Mouse (Mus musculus): ENCODE results near the gene Ell3. TPM values are rescaled to one million over a fixed set of nuclear protein-coding genes. Genes with fewer than 3 reads are reported as not detected.

Ell3 gene
- total and polyA plus RNA-seq, 2 experiments: 2.2 to 6.0 TPM

GRCm38 (mm10) chr2:121450093-121450492 lies 6.0 kb upstream of the Ell3 start:
- no peak for DNase-seq (ENCODE audit: extremely low read depth, low read depth, low spot score)
- Histone ChIP-seq H3K4me1 (ENCODE audit: control insufficient read depth, insufficient read depth, low read length) (peaks cover 10% of the 10 kb centered on the region), H3K27me3 (ENCODE audit: control insufficient read depth, insufficient read depth, low read length) (no peaks in the 10 kb centered on the region), H3K27ac (replicated peaks; ENCODE audit: insufficient read depth, low read depth, low read length) (peak overlapping the region; percentile 80), H3K79me2 (ENCODE audit: control insufficient read depth, insufficient read depth, low read length) (peaks cover 9% of the 10 kb centered on the region; the same call in 1 of the 2 replicates), H3K9ac (ENCODE audit: low read depth, low read length) (peak overlapping the region; percentile 98), H3K36me3 (ENCODE audit: control insufficient read depth, insufficient read depth, low read length) (peaks cover 19% of the 10 kb centered on the region), H3K4me3 (ENCODE audit: insufficient read depth, low read depth, low read length) (peak overlapping the region; percentile 84)
- WGBS: 0% methylated on average over 7 of the region's 7 CpGs
- TF ChIP-seq CTCF (IDR thresholded peaks at IDR 0.05; ENCODE audit: low read depth, low read length): no peak
- no peak for TF ChIP-seq POLR2A (IDR thresholded peaks at IDR 0.05; ENCODE audit: extremely low read depth, insufficient read depth, low read length)

- no peak for DNase-seq (ENCODE audit: extremely low read depth, low read depth, low spot score)
- TF ChIP-seq POLR2A (IDR thresholded peaks at IDR 0.05; ENCODE audit: extremely low read depth, insufficient read depth, low read length): no peak
- under 1% methylated on average over 54 of the region's 54 CpGs for WGBS
- Histone ChIP-seq H3K27ac (replicated peaks; ENCODE audit: insufficient read depth, low read depth, low read length) (peak overlapping the region; percentile 80), H3K9ac (ENCODE audit: low read depth, low read length) (peak overlapping the region; percentile 98), H3K4me1 (ENCODE audit: control insufficient read depth, insufficient read depth, low read length) (peaks cover 10% of the 10 kb centered on the region), H3K4me3 (ENCODE audit: insufficient read depth, low read depth, low read length) (peak overlapping the region; percentile 84), H3K79me2 (ENCODE audit: control insufficient read depth, insufficient read depth, low read length) (peaks cover 9% of the 10 kb centered on the region; the same call in 1 of the 2 replicates), H3K36me3 (ENCODE audit: control insufficient read depth, insufficient read depth, low read length) (peaks cover 19% of the 10 kb centered on the region), H3K27me3 (ENCODE audit: control insufficient read depth, insufficient read depth, low read length) (no peaks in the 10 kb centered on the region)
Measured at GRCm38 (mm10) chr2:121449545-121450011, 5.5 kb upstream of the Ell3 start.

- H3K27ac ChIP-seq (replicated peaks; ENCODE audit: insufficient read depth, low read depth, low read length): peak within 1 kb of the TSS; percentile 96
- no peaks in the 10 kb centered on the region for H3K27me3 ChIP-seq (ENCODE audit: control insufficient read depth, insufficient read depth, low read length)
- H3K9ac ChIP-seq (ENCODE audit: low read depth, low read length): peak within 1 kb of the TSS; percentile 98
- peak; percentile 92 for DNase-seq (ENCODE audit: extremely low read depth, low read depth, low spot score)
- H3K4me1 ChIP-seq (ENCODE audit: control insufficient read depth, insufficient read depth, low read length): peaks cover 10% of the 10 kb centered on the region
- peak within 1 kb of the TSS; percentile 84 for H3K4me3 ChIP-seq (ENCODE audit: insufficient read depth, low read depth, low read length)
- TF ChIP-seq POLR2A (IDR thresholded peaks at IDR 0.05; ENCODE audit: extremely low read depth, insufficient read depth, low read length) (peak; percentile 96), CTCF (IDR thresholded peaks at IDR 0.05; ENCODE audit: low read depth, low read length) (no peak)
- under 1% methylated on average over 69 of the region's 74 CpGs for whole genome bisulfite sequencing
- H3K36me3 ChIP-seq (ENCODE audit: control insufficient read depth, insufficient read depth, low read length): peaks cover 19% of the 10 kb centered on the region
- H3K79me2 ChIP-seq (ENCODE audit: control insufficient read depth, insufficient read depth, low read length): peaks cover 9% of the 10 kb centered on the region; the same call in 1 of the 2 replicates
Measured at GRCm38 (mm10) chr2:121448739-121449535, 4.9 kb upstream of the Ell3 start, which contains the start of gene Serf2. TSS of gene Serf2 (plus strand) at chr2:121449195.

GRCm38 (mm10) chr2:121448136-121448535 lies 4.1 kb upstream of the Ell3 start:
- peaks cover 10% of the 10 kb centered on the region for H3K4me1 ChIP-seq (ENCODE audit: control insufficient read depth, insufficient read depth, low read length)
- TF ChIP-seq POLR2A (IDR thresholded peaks at IDR 0.05; ENCODE audit: extremely low read depth, insufficient read depth, low read length): no peak
- TF ChIP-seq CTCF (IDR thresholded peaks at IDR 0.05; ENCODE audit: low read depth, low read length): no peak
- H3K9ac ChIP-seq (ENCODE audit: low read depth, low read length): peak overlapping the region; percentile 56; the same call in 1 of the 2 replicates
- H3K36me3 ChIP-seq (ENCODE audit: control insufficient read depth, insufficient read depth, low read length): peaks cover 17% of the 10 kb centered on the region
- WGBS: 9% methylated on average over 9 of the region's 9 CpGs
- H3K27ac ChIP-seq (replicated peaks; ENCODE audit: insufficient read depth, low read depth, low read length): peak overlapping the region; percentile 96
- peaks cover 9% of the 10 kb centered on the region; the same call in 1 of the 2 replicates for H3K79me2 ChIP-seq (ENCODE audit: control insufficient read depth, insufficient read depth, low read length)
- H3K27me3 ChIP-seq (ENCODE audit: control insufficient read depth, insufficient read depth, low read length): no peaks in the 10 kb centered on the region
- peak; percentile 50 for DNase-seq (ENCODE audit: extremely low read depth, low read depth, low spot score)
- peak overlapping the region; percentile 57 for H3K4me3 ChIP-seq (ENCODE audit: insufficient read depth, low read depth, low read length)

GRCm38 (mm10) chr2:121447006-121447405 lies 2.9 kb upstream of the Ell3 start:
- no peak for DNase-seq (ENCODE audit: extremely low read depth, low read depth, low spot score)
- WGBS: 94% methylated on average over 3 of the region's 3 CpGs
- TF ChIP-seq CTCF (IDR thresholded peaks at IDR 0.05; ENCODE audit: low read depth, low read length) (no peak), POLR2A (IDR thresholded peaks at IDR 0.05; ENCODE audit: extremely low read depth, insufficient read depth, low read length) (no peak)
- no peaks in the 10 kb centered on the region for H3K27me3 ChIP-seq (ENCODE audit: control insufficient read depth, insufficient read depth, low read length)
- H3K27ac ChIP-seq (replicated peaks; ENCODE audit: insufficient read depth, low read depth, low read length): no peak overlapping the region
- peaks cover 7% of the 10 kb centered on the region for H3K4me1 ChIP-seq (ENCODE audit: control insufficient read depth, insufficient read depth, low read length)
- H3K36me3 ChIP-seq (ENCODE audit: control insufficient read depth, insufficient read depth, low read length): peaks cover 8% of the 10 kb centered on the region; the same call in 1 of the 2 replicates
- peaks cover 9% of the 10 kb centered on the region; the same call in 1 of the 2 replicates for H3K79me2 ChIP-seq (ENCODE audit: control insufficient read depth, insufficient read depth, low read length)
- no peak overlapping the region for H3K9ac ChIP-seq (ENCODE audit: low read depth, low read length)
- H3K4me3 ChIP-seq (ENCODE audit: insufficient read depth, low read depth, low read length): no peak overlapping the region

Measured in liver, adult 2 months (tissue).